Mouse (Mus musculus) bone marrow, adult 2 months (tissue): Measurements from ENCODE around the gene Acy3.

Experiments
- CTCF ChIP-seq: fragments of 200-500 bp; IDR thresholded peaks from 2 replicates; pipeline ENCODE4 v1.5.1; 2011; ENCODE audit warnings: low read length, control low read depth; ENCODE audit not compliant: control insufficient read depth, insufficient read depth
- POLR2A ChIP-seq: fragments of 200-500 bp; IDR thresholded peaks from 2 replicates; pipeline ENCODE4 v1.6.1; 2011; ENCODE audit warnings: low read depth, mild to moderate bottlenecking, control low read depth, low read length, borderline replicate concordance; ENCODE audit not compliant: control insufficient read depth

GRCm38 (mm10) chr19:3942315-3942714, 44.1 kb upstream of the Acy3 start:
- TF ChIP-seq CTCF (no peak), POLR2A (no peak)
